Mouse (Mus musculus) CH12.LX (cell line): ENCODE data around the gene Gm20388.

ENCODE experiments used
- CTCF ChIP-seq, 2 experiments: IDR thresholded peaks in 1 of 2; conservative IDR thresholded peaks in 1 of 2; 2 replicates each; pipeline ENCODE4 v1.5.1; 2011 to 2012; ENCODE audit warnings: low read depth in 2 of 2, low read length in 2 of 2, improper control_type of control experiment in 1 of 2, inconsistent platforms in 1 of 2, mild to moderate bottlenecking in 1 of 2, moderate library complexity in 1 of 2
- E2F4 ChIP-seq: IDR thresholded peaks from 2 replicates; pipeline ENCODE4 v1.6.1; 2011; ENCODE audit warnings: low read depth, low read length, improper control_type of control experiment; ENCODE audit not compliant: insufficient replicate concordance
- EP300 ChIP-seq: IDR thresholded peaks from 2 replicates; pipeline ENCODE4 v1.6.1; 2011; ENCODE audit warnings: low read length, improper control_type of control experiment
- GABPA ChIP-seq: IDR thresholded peaks from 2 replicates; pipeline ENCODE4 v1.6.1; 2012; ENCODE audit warnings: low read depth, low read length, improper control_type of control experiment, inconsistent platforms; ENCODE audit not compliant: insufficient replicate concordance
- MAFK ChIP-seq: IDR thresholded peaks from 2 replicates; pipeline ENCODE4 v1.6.1; 2011; ENCODE audit warnings: low read length, improper control_type of control experiment; ENCODE audit not compliant: insufficient replicate concordance
- MAX ChIP-seq: IDR thresholded peaks from 2 replicates; pipeline ENCODE4 v1.6.1; 2011; ENCODE audit warnings: low read length, improper control_type of control experiment
- MEF2A ChIP-seq: IDR thresholded peaks from 2 replicates; pipeline ENCODE4 v1.6.1; 2014; ENCODE audit warnings: low read depth, mild to moderate bottlenecking, inconsistent platforms, low read length, improper control_type of control experiment, borderline replicate concordance
- MYC ChIP-seq: IDR thresholded peaks from 2 replicates; pipeline ENCODE4 v1.6.1; 2011; ENCODE audit warnings: low read depth, mild to moderate bottlenecking, improper control_type of control experiment, low read length
- POLR2A ChIP-seq: IDR thresholded peaks from 2 replicates; pipeline ENCODE4 v1.6.1; 2011; ENCODE audit warnings: low read depth, mild to moderate bottlenecking, improper control_type of control experiment, low read length
- POLR2AphosphoS2 ChIP-seq: IDR thresholded peaks from 2 replicates; pipeline ENCODE4 v1.6.1; 2011; ENCODE audit warnings: low read depth, low read length, improper control_type of control experiment
- RAD21 ChIP-seq: IDR thresholded peaks from 2 replicates; pipeline ENCODE4 v1.6.1; 2011; ENCODE audit warnings: low read depth, mild to moderate bottlenecking, low read length, improper control_type of control experiment, moderate library complexity
- SIN3A ChIP-seq: IDR thresholded peaks from 2 replicates; pipeline ENCODE4 v1.6.1; 2012; ENCODE audit warnings: low read length, improper control_type of control experiment, inconsistent platforms
- ZC3H11A ChIP-seq: IDR thresholded peaks from 2 replicates; pipeline ENCODE4 v1.6.1; 2012; ENCODE audit warnings: low read depth, mild to moderate bottlenecking, inconsistent platforms, low read length, improper control_type of control experiment

GRCm38 (mm10) chr8:122436146-122436545 is 2525.5 kb downstream of the Gm20388 start:
- TF ChIP-seq GABPA (no peak), MYC (no peak), EP300 (no peak), CTCF (conservative IDR thresholded peaks at IDR 0.05 in 1 of 2, IDR thresholded peaks at IDR 0.05 in 1 of 2; ENCODE audit: low read depth in 2 of 2, low read length in 2 of 2) (no peak), ZC3H11A (no peak), MAX (no peak), SIN3A (no peak), E2F4 (no peak), POLR2A (no peak), POLR2AphosphoS2 (no peak), MAFK (no peak), RAD21 (no peak), MEF2A (no peak)
